Mouse (Mus musculus) neural tube, embryonic 11.5 days (tissue): ENCODE results near the gene Dgkh. TPM values are rescaled to one million over a fixed set of nuclear protein-coding genes. Genes with fewer than 3 reads are reported as not detected.

Source experiments
- ATAC-seq: fragments of 200-750 bp; cut with Nextera tagmentation; 2 replicates; pipeline ENCODE4 v1.8.0; 2017; ENCODE audit warnings: moderate number of reproducible peaks, mild to moderate bottlenecking, moderate TSS enrichment, moderate library complexity; ENCODE audit not compliant: insufficient read depth, low FRiP score, low TSS enrichment
- DNase-seq: peaks from one replicate; pipeline ENCODE4 v3.0.0-alpha.2; 2015; ENCODE audit warnings: low spot score
- H3K27ac ChIP-seq: fragments of 300-500 bp; sonication (generic); 2 replicates; pipeline ENCODE4 v1.5.1; 2014; ENCODE audit warnings: low read depth, mild to moderate bottlenecking, low read length
- H3K27me3 ChIP-seq: fragments of 300-500 bp; sonication (generic); 2 replicates; pipeline ENCODE4 v1.6.1; 2014; ENCODE audit warnings: mild to moderate bottlenecking, low read length, mixed read lengths; ENCODE audit not compliant: control insufficient read depth, insufficient read depth
- H3K36me3 ChIP-seq: fragments of 300-500 bp; sonication (generic); 2 replicates; pipeline ENCODE4 v1.6.1; 2014; ENCODE audit warnings: mild to moderate bottlenecking, low read length, moderate library complexity, mixed read lengths; ENCODE audit not compliant: control insufficient read depth, insufficient read depth
- H3K4me1 ChIP-seq: fragments of 300-500 bp; sonication (generic); 2 replicates; pipeline ENCODE4 v1.6.1; 2014; ENCODE audit warnings: low read length, mixed read lengths; ENCODE audit not compliant: control insufficient read depth, insufficient read depth
- H3K4me2 ChIP-seq: fragments of 300-500 bp; sonication (generic); 2 replicates; pipeline ENCODE4 v1.6.1; 2014; ENCODE audit warnings: low read depth, mild to moderate bottlenecking, moderate library complexity
- H3K4me3 ChIP-seq: fragments of 300-500 bp; sonication (generic); 2 replicates; pipeline ENCODE4 v1.5.1; 2014; ENCODE audit warnings: low read depth, low read length
- H3K9ac ChIP-seq: fragments of 300-500 bp; sonication (generic); 2 replicates; pipeline ENCODE4 v1.6.1; 2014; ENCODE audit warnings: mild to moderate bottlenecking, low read length
- H3K9me3 ChIP-seq: fragments of 300-500 bp; sonication (generic); 2 replicates; pipeline ENCODE4 v1.6.1; 2016; ENCODE audit warnings: low read length; ENCODE audit not compliant: control insufficient read depth
- WGBS: fragments of 180-500 bp; shearing (Covaris S2); extraction: QIAGEN DNeasy Blood & Tissue Kit; methylation state at CpG from one replicate; pipeline ENCODE4 v1.1.7; 2014; 5-methylcytosine and 5-hydroxymethylcytosine counted together
- polyA plus RNA-seq: library from polyadenylated mRNA; unstranded; fragments of >200 nt; fragmentation: Nextera tagmentation; extraction: Ambion mirVana; gene quantifications from 2 replicates; pipeline ENCODE4 v1.2.1, GENCODE M21; 2014

Gene Dgkh
- polyA plus RNA-seq, 1 experiment from 2014 or later, result 8.2 TPM

GRCm38 (mm10) chr14:78677852-78678588, 54.6 kb downstream of the Dgkh start:
- Histone ChIP-seq H3K9me3 (no peaks in the 10 kb centered on the region), H3K9ac (no peak overlapping the region), H3K4me2 (no peak overlapping the region), H3K4me1 (peaks cover 3% of the 10 kb centered on the region; the same call in 1 of the 2 replicates), H3K4me3 (no peak overlapping the region), H3K27me3 (no peaks in the 10 kb centered on the region), H3K27ac (no peak overlapping the region), H3K36me3 (no peaks in the 10 kb centered on the region)
- WGBS, result 40% methylated on average over 7 of the region's 7 CpGs
- peak; percentile 35 for DNase-seq
- no peak for ATAC-seq

DNA sequence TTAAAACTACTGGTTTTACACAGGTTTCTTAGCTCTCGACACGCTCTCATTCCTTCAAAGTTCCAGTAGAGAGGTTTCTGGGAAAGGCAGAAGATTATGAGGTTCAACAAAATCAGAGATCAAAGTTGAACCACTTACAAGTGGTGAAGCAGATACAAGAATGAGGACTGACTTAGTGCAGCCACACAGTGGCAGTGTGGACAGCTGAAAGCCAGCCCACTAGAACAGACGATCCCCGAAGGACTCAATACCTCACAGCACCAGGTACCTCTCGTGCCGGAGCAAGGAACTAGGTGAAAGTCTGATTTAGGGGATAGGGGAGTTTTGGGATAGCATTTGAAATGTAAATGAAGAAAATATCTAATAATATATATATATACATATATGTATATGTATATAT, 56.1 kb downstream of the Dgkh start:
- H3K9me3 ChIP-seq, result no peaks in the 10 kb centered on the region
- H3K4me3 ChIP-seq, result no peak overlapping the region
- peaks cover 3% of the 10 kb centered on the region; the same call in 1 of the 2 replicates for H3K4me1 ChIP-seq
- no peak for DNase-seq
- H3K4me2 ChIP-seq, result no peak overlapping the region
- WGBS, result 76% methylated on average over 6 of the region's 6 CpGs
- H3K36me3 ChIP-seq, result no peaks in the 10 kb centered on the region
- H3K27me3 ChIP-seq, result no peaks in the 10 kb centered on the region
- no peak; the same call in 1 of the 2 replicates for ATAC-seq
- H3K9ac ChIP-seq, result no peak overlapping the region
- no peak overlapping the region for H3K27ac ChIP-seq

GRCm38 (mm10) chr14:78674606-78675005, 58.0 kb downstream of the Dgkh start:
- H3K9me3 ChIP-seq, result no peaks in the 10 kb centered on the region
- no peak for ATAC-seq
- H3K27ac ChIP-seq, result no peak overlapping the region
- H3K9ac ChIP-seq, result no peak overlapping the region
- no peak overlapping the region for H3K4me3 ChIP-seq
- 90% methylated on average over 9 of the region's 9 CpGs for WGBS
- no peaks in the 10 kb centered on the region for H3K36me3 ChIP-seq
- H3K4me1 ChIP-seq, result peaks cover 3% of the 10 kb centered on the region; the same call in 1 of the 2 replicates
- no peaks in the 10 kb centered on the region for H3K27me3 ChIP-seq
- DNase-seq, result no peak
- H3K4me2 ChIP-seq, result no peak overlapping the region

GRCm38 (mm10) chr14:78669986-78670385, 62.6 kb downstream of the Dgkh start:
- WGBS, result 81% methylated on average over 10 of the region's 10 CpGs
- Histone ChIP-seq H3K9me3 (no peaks in the 10 kb centered on the region), H3K4me3 (no peak overlapping the region), H3K4me2 (no peak overlapping the region), H3K27ac (no peak overlapping the region), H3K4me1 (no peaks in the 10 kb centered on the region), H3K27me3 (no peaks in the 10 kb centered on the region), H3K9ac (no peak overlapping the region), H3K36me3 (no peaks in the 10 kb centered on the region)
- ATAC-seq (no peak), DNase-seq (no peak)

DNA sequence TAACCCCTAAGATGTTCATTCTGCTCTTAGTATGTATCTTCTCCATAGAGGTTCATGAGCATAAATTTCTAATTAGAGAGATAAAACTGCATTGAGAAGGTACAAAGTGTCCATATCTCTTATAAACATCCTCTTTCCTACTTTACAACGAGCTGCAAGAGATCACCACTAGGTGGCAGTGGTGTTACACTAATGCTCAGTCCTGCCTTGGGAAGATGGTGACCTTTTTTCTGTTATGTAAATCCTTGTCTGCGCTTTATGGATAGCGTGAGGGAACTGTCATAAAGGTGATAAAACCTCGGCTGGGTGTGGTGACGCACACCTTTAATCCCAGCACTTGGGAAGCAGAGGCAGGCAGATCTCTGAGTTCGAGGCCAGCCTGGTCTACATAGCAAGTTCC, 64.3 kb downstream of the Dgkh start:
- Histone ChIP-seq H3K4me1 (no peaks in the 10 kb centered on the region), H3K27ac (no peak overlapping the region), H3K4me2 (no peak overlapping the region), H3K9ac (no peak overlapping the region), H3K27me3 (no peaks in the 10 kb centered on the region), H3K4me3 (no peak overlapping the region), H3K9me3 (no peaks in the 10 kb centered on the region), H3K36me3 (no peaks in the 10 kb centered on the region)
- DNase-seq (peak; percentile 78), ATAC-seq (peak; percentile 61)
- 21% methylated on average over 6 of the region's 6 CpGs for WGBS

DNA sequence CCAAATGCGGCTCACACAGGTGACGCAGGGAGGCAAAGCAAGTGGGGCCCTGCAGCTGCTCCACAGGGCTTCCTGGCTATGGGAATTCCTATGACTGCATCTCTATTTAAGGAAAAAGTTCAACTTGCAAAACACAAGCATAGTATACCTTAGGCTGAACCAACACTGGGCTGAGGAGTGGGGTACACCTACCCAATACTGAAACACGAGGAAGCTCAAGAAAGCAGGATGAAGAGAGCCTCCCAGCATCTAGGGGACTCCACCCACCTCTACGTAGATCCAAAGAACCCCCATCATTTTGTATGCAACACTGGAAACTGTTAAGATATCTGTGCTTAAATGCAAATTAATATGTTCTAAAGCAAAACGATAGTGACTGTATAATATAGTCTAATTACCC, 64.8 kb downstream of the Dgkh start:
- DNase-seq (no peak), ATAC-seq (no peak)
- H3K36me3 ChIP-seq, result no peaks in the 10 kb centered on the region
- H3K9ac ChIP-seq, result no peak overlapping the region
- H3K4me1 ChIP-seq, result no peaks in the 10 kb centered on the region
- H3K9me3 ChIP-seq, result no peaks in the 10 kb centered on the region
- H3K27me3 ChIP-seq, result no peaks in the 10 kb centered on the region
- H3K4me3 ChIP-seq, result no peak overlapping the region
- no peak overlapping the region for H3K27ac ChIP-seq
- H3K4me2 ChIP-seq, result no peak overlapping the region
- 69% methylated on average over 5 of the region's 5 CpGs for WGBS

- H3K4me3 ChIP-seq, result no peak overlapping the region
- H3K27me3 ChIP-seq, result no peaks in the 10 kb centered on the region
- no peak for ATAC-seq
- no peaks in the 10 kb centered on the region for H3K9me3 ChIP-seq
- H3K27ac ChIP-seq, result no peak overlapping the region
- no peak overlapping the region for H3K4me2 ChIP-seq
- WGBS, result 90% methylated on average over 5 of the region's 5 CpGs
- H3K9ac ChIP-seq, result no peak overlapping the region
- no peak for DNase-seq
- H3K4me1 ChIP-seq, result no peaks in the 10 kb centered on the region
- H3K36me3 ChIP-seq, result no peaks in the 10 kb centered on the region
Observed at GRCm38 (mm10) chr14:78662641-78663040, 69.9 kb downstream of the Dgkh start.

DNA sequence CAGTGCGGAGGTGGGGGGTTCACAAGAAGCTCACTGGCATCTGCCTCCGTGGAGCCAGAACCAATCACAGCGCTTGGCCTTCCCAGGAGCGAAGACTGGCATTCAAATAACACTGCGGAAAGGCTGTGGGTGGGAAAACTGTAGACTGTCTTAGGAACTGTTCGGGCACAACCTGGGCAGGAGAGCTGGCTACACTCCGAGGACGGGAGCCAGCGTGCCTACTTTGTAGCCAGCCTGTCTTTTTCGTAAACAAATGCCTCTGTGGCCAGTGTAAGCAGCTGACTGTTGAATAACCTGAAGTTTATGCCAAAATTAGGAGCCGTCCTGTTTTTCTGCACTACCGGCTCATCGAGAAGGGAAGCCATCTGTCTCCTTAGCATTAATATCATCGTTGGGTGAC, 71.1 kb downstream of the Dgkh start:
- no peak overlapping the region for H3K4me3 ChIP-seq
- ATAC-seq (no peak), DNase-seq (no peak)
- H3K27me3 ChIP-seq, result no peaks in the 10 kb centered on the region
- no peak overlapping the region for H3K4me2 ChIP-seq
- no peaks in the 10 kb centered on the region for H3K9me3 ChIP-seq
- H3K9ac ChIP-seq, result no peak overlapping the region
- no peaks in the 10 kb centered on the region for H3K4me1 ChIP-seq
- WGBS, result 96% methylated on average over 14 of the region's 14 CpGs
- H3K27ac ChIP-seq, result no peak overlapping the region
- no peaks in the 10 kb centered on the region for H3K36me3 ChIP-seq

- ATAC-seq, result no peak
- Histone ChIP-seq H3K36me3 (no peaks in the 10 kb centered on the region), H3K4me2 (no peak overlapping the region), H3K4me3 (no peak overlapping the region), H3K27ac (no peak overlapping the region), H3K27me3 (no peaks in the 10 kb centered on the region), H3K9ac (no peak overlapping the region), H3K9me3 (no peaks in the 10 kb centered on the region), H3K4me1 (no peaks in the 10 kb centered on the region)
- 96% methylated on average over 6 of the region's 6 CpGs for WGBS
- no peak for DNase-seq
Observed at GRCm38 (mm10) chr14:78658697-78659096, 73.9 kb downstream of the Dgkh start.
